Mouse (Mus musculus) right cerebral cortex, postnatal 36 days (tissue): ENCODE measurements around the gene Tgfbi.

Experiments
- DNase-seq, 2 experiments: peaks; one replicate each; pipeline ENCODE4 v3.0.0; 2022; ENCODE audit warnings: low spot score in 2 of 2, mixed read lengths in 1 of 2

Gene Tgfbi

DNA sequence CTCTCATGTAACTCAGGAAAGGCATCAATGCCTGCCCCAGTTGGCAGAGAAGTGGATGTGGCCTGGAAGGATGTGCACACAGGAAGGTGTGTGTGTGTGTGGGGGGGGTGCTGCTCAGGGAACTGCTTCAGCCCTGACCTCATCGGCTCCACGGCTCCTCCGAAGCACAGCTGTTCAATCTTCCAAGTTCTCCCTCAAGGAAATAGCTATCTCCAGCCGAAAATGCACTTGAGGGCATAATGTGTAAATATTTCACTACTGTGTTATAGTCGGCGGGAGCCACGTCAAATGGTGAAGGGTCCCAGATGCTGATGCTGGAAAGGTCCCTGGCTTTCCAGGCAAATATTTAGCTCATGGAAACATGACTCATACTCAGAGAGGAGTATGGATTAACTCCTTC, 25.6 kb downstream of the Tgfbi start:
- no peak for DNase-seq

DNA sequence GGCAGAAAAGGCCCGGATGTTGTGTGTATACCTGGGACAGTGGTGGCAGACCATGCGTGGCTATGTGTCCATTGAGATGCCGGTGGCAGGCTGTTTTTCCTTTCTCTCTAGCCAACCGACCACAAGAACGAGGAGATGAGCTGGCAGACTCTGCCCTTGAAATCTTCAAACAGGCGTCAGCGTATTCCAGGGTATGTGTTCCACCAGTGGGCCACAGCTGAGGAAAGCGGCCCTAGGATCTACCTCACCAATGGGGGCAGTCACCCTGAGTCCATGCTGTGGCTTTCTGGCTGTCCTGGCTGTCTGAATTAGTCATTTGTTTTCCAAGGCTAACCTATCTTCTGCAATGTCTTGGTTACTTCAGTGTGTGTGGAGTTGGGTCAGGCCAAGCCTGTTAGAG, 27.7 kb downstream of the Tgfbi start:
- DNase-seq, result no peak

DNA sequence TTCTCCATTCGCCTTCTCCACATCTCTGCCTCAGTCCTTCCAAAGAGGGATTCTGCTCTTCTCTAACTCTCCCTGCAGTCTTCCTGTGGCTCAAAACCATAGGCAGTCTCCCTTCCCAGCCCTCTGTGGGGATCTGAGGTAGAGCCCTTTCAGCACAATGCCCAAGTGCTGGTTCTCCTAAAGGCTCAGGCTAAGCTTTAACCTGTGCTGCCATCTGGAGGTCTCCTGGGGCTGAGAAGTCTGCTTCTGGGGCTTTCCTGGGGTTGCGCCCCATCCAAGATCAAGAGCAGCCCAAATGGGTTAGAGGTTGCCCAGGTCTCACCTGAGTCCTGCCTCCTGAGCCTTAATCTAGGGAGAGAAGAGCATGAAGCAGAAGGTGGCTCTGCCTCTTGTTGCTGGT, 32.4 kb downstream of the Tgfbi start:
- no peak for DNase-seq

DNA sequence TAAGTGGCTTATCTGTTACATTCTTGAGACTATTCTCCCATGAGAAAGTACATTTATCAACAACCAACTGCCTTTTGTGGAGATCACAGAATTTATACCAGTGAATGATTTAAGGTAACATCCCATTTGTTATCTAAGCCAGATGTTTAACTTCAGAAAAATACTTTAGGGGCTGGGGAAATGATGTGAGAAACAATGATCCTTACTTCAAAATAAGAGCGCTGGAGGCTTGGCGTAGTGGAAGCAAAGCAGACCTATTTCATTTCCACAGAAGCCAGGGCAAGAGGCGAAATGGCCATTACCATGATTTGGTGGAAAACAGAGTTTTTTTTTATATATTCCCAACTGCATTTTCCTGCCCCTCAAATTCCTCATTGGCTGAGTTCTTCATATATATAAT, 34.7 kb downstream of the Tgfbi start:
- no peak for DNase-seq

DNA sequence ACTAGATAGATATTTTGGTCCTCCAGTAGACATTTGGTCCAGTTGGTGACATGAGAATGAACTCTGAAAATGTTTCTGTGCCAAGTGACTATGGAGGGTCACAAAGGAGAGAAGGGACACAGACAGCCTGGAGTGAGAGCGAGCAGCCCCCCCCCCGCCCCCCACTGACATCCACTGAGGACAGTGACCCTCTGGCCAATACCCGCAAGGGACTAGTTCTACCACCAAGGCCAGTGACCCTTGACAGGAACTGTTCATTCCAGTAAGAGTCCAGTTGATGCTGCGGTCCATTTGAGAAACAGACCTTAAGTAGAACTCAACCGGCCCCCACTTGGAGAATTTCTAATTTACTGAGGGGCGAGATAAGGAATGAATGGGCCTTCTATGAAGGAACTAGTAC, 36.4 kb downstream of the Tgfbi start:
- no peak for DNase-seq

DNA sequence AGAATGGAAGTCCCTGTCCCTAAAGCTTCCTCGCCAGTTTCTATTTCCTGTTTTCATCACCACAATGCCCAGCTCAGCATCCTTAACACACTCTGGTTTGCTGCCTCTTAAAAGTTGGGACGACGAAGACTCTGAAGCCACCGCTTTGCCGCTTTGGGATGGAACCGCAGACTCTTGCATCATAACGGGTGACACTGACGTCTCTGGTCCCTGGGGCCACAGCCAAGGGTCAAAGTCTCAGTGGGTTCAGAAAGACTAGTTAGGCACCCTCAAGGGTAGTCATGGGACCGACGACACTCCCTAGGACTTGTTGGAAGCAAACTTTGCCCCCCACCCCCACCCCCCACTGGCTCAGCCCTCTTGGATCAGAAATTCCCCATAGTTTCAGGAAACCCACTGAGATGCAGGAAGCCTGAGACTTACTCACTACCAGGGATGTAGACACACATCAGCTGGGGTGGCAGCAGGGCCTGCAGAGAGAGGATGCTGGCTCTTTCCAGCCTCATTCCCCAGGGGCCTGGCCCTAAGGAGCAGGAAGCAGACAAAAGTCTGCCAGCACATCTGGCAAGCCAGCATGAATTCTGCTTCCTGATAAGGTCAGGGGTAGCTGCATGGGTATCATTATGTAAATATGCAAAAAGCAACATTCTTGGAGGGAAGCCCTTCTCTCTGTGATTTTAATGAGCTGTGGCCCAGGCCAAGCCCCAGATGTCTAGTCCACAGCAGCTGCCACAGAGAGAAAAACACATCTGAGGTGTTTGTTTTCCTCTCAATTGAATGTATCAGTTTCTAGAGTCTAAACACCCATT, 38.5 kb downstream of the Tgfbi start:
- no peak for DNase-seq

DNA sequence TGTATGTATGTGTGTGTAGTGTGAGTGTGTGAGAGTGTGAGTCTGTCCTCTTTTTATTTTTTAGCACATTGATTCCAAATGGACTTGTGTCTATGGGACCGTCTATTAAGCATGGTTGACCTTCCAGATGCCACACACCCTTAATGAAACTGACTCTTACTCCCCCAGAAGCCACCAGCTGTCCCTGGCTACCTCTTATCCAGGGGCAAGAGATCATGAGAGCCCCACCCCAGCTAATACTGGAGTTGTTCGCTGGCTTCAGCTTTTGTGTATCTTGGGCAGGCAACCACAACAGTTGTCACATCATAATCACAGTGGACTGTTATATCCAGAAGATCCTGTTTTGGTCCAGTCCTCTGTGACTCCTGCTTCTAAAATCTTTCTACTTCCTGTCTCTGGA, 40.7 kb downstream of the Tgfbi start:
- DNase-seq, result no peak

DNA sequence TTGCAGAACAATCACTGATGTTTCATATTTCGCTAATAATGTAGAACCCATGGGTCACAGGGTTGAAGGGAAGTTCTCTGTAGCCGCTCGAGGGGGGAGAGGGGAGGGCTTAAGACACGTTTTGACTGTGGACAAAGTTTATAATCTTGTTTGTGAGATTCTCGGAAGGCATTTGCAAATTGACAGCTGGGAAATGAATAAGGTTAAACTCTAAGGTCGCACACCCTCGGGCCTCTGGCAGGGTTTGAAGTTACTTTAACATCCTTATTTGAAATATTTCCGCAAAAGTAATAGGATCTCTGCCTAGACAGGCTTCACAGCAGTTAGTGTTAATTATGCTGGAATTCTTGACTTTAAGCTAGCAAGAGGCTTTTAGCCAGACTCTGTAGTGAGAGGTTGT, 43.1 kb downstream of the Tgfbi start:
- DNase-seq, result no peak

DNA sequence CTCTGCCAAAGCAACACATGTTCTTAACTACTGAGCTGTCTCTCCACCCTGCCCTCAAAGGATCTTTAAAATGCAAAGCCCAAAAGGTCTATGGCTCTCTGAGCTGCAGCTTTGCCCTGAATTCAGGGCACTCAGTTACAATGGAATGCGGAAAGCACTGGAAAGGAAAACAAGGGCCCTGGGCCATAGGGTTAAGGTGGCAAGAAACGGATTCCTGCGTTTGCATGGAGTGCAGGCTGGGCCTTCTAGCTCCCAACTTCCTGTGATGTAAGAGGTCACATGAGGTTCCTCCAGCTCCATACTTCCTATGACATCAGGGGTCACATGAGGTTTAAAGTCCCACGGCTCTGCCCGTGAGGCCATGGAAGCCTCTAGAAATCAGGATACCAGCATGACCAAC, 44.9 kb downstream of the Tgfbi start:
- no peak for DNase-seq

DNA sequence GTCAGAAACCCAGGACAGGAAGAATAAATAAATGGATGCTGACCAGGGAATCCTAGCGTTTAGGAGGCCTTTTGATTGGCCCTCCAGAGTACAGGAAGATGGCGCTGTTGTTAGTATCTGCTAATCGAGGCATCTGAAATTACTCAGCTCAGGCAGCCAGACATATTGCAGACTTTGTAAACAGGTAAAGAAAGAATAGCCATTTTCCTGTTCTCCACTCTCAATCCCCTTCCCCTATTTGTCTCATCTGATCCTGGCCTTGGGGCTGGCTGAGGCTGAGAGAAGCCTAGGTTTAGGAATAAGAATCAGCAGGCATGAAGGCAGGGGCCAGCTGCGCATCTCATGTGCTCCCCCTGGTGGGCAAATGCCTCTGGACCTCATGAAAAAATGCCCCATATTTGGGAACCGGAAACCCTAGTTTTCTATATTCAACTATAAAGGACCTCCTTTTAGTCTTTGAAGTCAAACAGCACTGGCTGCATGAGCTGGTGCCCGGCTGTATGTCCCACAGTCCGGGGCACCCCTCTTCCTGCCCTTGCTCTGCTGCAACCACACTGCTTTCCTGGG, 48.7 kb downstream of the Tgfbi start:
- peak; percentile 14 to 42 for DNase-seq

DNA sequence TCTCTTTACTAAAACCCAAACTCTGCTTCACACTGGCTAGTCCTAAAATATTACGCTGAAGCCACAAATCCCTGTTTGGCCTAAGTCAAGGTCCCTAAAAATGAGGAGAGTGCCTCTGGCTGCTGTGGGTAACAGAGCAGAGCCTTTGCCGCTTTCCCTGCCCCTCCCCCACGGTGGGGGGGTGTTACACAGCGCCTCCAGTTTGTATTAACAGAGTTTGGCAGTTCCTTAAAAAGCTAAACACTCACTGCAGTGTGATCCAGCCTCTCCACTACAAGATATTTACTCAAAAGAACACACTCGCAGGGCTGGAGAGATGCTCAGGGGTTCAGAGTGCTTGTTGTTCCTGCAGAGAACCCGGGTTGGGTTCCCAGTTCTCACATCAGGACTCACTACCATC, 49.6 kb downstream of the Tgfbi start:
- no peak for DNase-seq

DNA sequence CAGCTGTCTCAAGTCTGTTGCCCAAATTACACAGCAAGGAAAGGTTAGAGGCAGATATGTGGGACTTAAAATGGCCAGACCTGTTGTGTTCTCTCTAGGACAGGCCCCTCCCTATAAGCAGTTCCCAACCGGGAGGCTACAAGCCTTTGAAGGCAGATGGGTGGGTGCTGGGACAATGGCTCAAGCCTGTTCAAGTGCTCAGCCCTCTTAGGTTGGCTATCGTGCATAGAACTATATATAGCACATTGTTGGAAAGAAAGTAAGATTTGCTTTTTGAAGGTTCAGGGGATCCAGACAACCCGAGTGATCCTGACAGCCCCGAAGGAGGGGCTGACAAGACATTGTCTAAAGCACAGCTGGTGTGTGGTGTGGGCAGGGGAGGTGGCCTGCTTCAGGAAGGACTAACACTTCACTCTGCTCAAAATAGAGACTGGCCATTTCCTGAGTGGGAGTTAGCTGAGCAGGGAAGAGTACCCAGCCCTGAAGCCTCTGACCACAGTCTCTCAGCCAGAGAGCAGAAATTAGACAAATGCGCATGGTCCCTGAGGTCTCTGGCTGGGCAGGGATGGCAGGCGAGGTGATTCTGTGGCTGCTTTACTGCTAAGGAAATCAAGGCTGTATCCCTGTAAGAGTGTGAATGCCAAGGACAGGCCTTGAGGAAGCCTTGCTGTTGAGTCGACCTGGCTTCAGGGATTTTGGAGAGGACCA, 52.7 kb downstream of the Tgfbi start:
- DNase-seq, result no peak

DNA sequence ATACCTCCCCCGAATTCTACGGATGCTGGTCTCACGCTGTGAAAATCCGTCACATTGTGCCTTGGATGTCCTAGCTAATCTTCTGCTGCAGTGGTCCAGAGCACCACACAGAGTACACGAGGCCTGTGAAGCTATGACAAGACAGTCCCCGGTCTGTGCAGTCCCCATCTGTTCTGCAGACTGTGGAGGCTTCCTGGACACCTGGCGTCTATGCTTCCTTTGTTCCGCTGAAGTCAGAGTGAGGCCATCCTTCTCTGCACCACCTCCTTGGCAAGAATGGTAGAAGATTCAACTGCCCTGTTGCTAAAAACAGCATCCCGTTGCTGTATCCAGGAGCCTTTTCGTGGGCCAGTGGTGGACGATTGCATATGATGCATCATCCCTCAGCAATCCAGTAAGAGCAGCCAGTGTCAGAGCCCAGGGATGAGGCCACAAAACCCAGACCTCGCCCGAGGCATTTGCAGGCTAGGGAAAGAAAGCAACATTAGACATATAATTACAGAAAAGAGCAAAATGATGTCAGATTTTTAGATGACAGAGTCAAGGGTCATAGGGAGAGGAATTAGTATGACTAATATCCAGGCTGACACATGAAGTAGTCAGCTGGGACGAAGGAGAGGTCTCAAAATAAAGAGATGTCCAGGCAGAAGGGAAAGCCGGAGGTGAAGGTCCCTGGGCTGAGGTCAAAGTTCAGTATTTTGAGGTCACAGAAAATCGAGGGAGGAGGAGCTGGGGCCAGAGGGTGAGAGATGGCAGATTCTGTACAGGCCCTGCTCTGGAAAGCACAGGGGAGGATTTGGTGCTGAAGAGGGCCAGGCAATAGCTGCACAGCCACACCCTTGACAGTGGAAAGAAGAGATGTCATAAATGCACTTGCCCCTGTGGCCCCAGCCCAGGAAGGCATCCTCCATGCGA, 55.2 kb downstream of the Tgfbi start:
- DNase-seq, result no peak

DNA sequence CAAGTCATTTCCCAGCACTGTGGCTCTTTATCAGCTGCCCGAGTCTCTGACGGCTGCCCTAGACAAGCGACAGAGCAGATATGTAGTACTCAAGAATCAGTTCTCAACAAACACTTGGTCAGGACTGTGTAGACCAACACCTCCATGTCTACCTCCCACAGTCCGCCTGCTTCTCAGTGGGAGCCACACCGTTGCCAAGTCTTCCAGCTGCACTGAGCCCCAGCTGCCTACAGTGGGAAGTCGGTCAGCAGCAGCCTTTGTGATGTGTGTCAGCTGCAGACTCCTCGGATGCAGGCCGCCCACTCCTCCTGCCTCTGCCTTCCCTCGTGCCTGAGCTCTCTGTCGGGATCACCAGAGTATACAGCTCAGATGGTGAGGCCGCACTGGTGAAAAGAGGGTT, 61.9 kb downstream of the Tgfbi start:
- DNase-seq, result peak; percentile 14 to 37

DNA sequence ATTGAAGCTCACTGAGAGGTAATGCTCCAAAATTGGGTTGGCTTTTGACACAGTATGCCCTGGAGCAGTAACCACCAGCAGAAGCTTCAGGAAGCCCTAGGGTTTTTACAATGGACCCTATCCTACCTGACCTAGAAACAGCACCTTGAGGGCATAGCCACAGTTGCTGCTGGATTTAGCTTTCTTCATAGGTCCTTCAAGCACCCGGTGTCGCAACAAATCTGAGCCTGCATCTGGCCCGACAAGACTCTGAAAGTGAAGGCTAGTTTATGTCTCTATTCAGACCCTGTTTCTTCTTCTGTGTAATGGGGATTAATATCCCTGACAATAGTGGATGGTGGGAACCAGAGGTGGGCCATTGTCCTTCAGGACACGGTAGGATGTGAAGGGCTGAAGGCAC, 68.4 kb downstream of the Tgfbi start:
- no peak for DNase-seq

DNA sequence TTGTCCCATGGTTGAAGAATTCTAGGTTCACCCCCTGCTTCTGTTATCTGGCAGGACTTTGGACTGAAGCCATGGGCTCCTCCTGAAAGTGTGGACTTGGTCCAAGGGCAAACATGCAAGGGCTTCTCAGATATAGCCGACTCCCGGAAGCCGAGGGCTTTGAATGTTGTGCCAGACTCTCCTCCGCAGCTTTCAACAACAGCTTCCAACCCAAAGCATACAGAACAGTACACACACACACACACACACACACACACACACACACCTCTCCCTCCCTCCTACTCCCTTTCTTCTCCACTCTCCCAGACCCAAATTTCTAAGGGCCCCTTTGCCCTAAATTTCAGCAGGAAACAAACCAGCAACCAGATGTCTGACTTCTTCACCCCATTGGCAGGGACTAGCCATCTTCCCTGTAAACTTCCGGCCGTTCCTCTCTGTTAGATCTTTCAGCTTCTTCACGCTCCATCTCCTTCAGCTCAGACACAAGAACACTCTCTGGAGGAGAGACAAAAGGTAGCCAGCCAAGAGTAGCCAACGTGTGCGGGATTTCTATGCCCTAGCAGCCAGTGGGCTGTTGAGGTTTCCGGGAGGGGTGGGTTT, 69.0 kb downstream of the Tgfbi start:
- DNase-seq, result no peak

DNA sequence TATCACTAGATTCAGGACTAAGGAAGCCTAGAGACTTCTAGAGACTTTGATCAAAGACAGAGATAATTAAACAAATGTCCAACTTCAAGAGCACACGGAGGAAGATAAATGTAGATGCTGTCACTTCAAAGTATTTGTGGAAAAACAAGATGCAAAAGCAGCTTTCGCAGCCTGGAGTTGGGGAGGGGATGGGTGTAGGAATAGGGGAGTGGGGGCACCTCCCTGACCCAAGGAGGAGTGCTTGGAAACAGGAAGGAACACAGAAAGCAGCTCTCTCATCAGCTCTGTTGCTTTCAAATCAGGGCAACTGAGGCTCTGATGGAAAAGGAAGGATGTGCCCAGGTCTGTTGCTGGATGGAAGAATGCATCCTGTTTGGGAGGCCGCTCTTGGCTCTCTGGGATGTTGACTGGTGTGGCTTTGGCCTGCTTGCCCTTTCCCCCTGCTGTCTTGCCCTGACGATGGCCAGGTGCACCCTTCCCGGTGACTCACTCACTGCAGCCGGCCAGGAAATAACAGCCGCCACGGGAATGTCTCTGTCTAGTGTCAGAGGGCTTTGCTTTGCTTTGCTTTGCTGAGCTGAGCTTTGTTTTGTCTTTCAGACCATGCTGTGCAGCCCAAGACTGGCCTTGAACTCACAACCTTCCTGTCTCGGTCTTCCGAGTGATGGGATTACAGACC, 69.6 kb downstream of the Tgfbi start:
- no peak for DNase-seq

DNA sequence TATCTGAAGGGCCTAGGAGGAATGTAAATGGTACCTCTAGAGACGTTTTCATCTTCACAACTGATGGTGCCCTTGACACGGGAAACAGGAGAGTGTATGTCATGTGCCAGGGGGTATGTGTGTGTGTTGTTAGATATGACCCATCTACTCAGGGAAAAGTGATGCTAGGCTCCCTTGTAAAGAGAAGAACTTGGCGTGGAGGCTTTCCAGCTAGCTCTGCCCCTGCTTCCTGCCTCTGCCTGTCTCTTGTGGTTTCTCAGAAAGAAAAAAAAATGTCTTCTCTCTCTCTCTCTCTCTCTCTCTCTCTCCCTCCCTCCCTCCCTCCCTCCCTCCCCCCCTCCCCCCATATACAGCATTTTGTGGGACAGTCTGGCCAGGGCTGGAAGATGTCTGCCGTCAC, 72.6 kb downstream of the Tgfbi start:
- no peak for DNase-seq

DNA sequence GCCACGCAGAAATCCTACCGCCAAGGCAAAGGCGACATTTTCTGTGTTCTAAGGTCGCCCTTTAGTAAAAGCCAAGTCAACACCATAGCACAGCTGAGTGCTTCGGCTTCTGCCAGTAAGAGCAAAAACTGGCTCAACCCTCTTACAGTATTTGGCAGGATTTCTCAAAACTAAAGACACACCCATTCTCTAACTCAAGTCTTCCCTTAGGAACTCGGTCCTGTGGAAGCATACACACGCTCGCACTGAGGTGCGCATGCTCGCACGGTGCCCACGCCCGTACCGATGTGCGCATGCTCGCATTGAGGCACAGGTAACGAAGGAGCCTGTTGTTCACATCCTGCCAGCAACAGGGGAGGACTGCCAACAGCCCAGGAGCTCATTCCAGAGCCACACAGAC, 73.0 kb downstream of the Tgfbi start:
- peak; percentile 36 to 53 for DNase-seq

DNA sequence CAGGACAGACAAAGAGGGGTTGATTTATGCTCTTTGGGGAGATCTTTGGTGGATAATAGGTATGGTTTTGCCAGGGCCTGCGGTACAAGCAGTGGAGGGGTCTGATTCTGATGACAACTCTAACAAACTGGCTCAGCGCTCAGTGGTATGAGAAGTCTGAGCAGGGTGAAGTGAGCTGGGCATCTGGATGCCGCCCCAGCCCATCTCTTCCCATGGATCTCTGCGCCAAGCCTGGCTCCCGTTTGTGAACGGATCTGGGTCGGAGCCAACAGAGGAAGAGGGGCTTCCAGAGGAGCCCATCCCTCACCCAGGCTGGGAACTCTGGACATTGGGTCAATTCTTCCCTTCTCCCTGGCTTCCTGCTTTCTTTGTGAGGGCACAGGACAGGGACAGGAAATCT, 74.0 kb downstream of the Tgfbi start:
- no peak for DNase-seq
